14 mouse cellular contexts compared by ENCODE assay signal in genomic region chr3:22089825-22090224, GRCm38 (mm10). TPM values are rescaled to one million over a fixed set of nuclear protein-coding genes. Genes with fewer than 3 reads are reported as not detected.
DNase-seq lines count a peak whose midpoint lies in the region; ATAC-seq and TF ChIP-seq lines count a peak whose summit lies in the region.
"Had no signal": no experiment of that assay in that cellular context is flagged by ENCODE, and none has a peak within 500 bp of the region (broad histone marks: within the 10 kb centered on the region; RNA-seq: fewer than 3 reads in every experiment).

No protein-coding gene starts in this region.

- 0 out of 2 replicates have a peak overlapping the region, but pooled peaks have one; percentile 37 for H3K27ac ChIP-seq in heart, embryonic 12.5 days (ENCODE audit: poor library complexity, severe bottlenecking)
- no peak overlapping the region for H3K27ac ChIP-seq in heart, embryonic 11.5 days (ENCODE audit: low read depth, low read length)
- 0 out of 2 replicates have a peak overlapping the region, but pooled peaks have one; percentile 0 for H3K27ac ChIP-seq in liver, embryonic 15.5 days (replicated peaks)
- H3K27ac ChIP-seq in cortical plate, adult 2 months (ENCODE audit: insufficient read depth, low read length) = 0 out of 2 replicates have a peak overlapping the region, but pooled peaks have one; percentile 31
- peak overlapping the region; percentile 24 for H3K27ac ChIP-seq in small intestine, adult 2 months (ENCODE audit: insufficient read depth, low read depth, low read length)
- H3K27ac ChIP-seq: embryonic facial prominence, embryonic 12.5 days; forebrain, embryonic 15.5 days; hindbrain, postnatal 0 days; neural tube, embryonic 13.5 days had no signal

- no peak overlapping the region for H3K9ac ChIP-seq in heart, embryonic 12.5 days
- H3K9ac ChIP-seq in heart, embryonic 11.5 days (ENCODE audit: low read depth, low read length) = no peak overlapping the region
- no peak overlapping the region for H3K9ac ChIP-seq in liver, embryonic 15.5 days
- H3K9ac ChIP-seq: embryonic facial prominence, embryonic 12.5 days; forebrain, embryonic 15.5 days; neural tube, embryonic 13.5 days had no signal

- no peaks in the 10 kb centered on the region for H3K36me3 ChIP-seq in heart, embryonic 12.5 days
- no peaks in the 10 kb centered on the region for H3K36me3 ChIP-seq in heart, embryonic 11.5 days (ENCODE audit: control insufficient read depth, insufficient read depth, low read length)
- H3K36me3 ChIP-seq in liver, embryonic 15.5 days (replicated peaks) = no peaks in the 10 kb centered on the region
- H3K36me3 ChIP-seq in small intestine, adult 2 months (ENCODE audit: control insufficient read depth, insufficient read depth, low read length) = 0 out of 2 replicates have a peak, but pooled peaks cover 3% of the 10 kb centered on the region
- H3K36me3 ChIP-seq: embryonic facial prominence, embryonic 12.5 days; forebrain, embryonic 15.5 days; neural tube, embryonic 13.5 days had no signal

- 65% methylated on average over 3 of the region's 3 CpGs for WGBS in heart, embryonic 12.5 days
- 70% methylated on average over 3 of the region's 3 CpGs for WGBS in heart, embryonic 11.5 days (ENCODE audit: insufficient replicate concordance)
- WGBS in liver, embryonic 15.5 days (ENCODE audit: insufficient replicate concordance) = 68% methylated on average over 3 of the region's 3 CpGs
- WGBS in small intestine, adult 2 months = 69% methylated on average over 3 of the region's 3 CpGs

- no peak overlapping the region for H3K4me3 ChIP-seq in heart, embryonic 12.5 days
- no peak overlapping the region for H3K4me3 ChIP-seq in heart, embryonic 11.5 days (ENCODE audit: low read depth, low read length)
- H3K4me3 ChIP-seq in liver, embryonic 15.5 days (replicated peaks) = no peak overlapping the region
- H3K4me3 ChIP-seq in cortical plate, adult 2 months (ENCODE audit: insufficient read depth, low read length) = no peak overlapping the region
- no peak overlapping the region for H3K4me3 ChIP-seq in small intestine, adult 2 months (ENCODE audit: low read depth, low read length)
- H3K4me3 ChIP-seq: embryonic facial prominence, embryonic 12.5 days; forebrain, embryonic 15.5 days; neural tube, embryonic 13.5 days had no signal

- no peak for DNase-seq in liver
- no peak for DNase-seq in embryo, embryonic 10.5 days (ENCODE audit: low spot score)
- DNase-seq: gastrocnemius, postnatal 36 days; right cerebral cortex, postnatal 25 days had no signal

- no peak for ATAC-seq in heart, embryonic 12.5 days (ENCODE audit: insufficient number of reproducible peaks, low FRiP score)
- ATAC-seq in heart, embryonic 11.5 days (replicated peaks; ENCODE audit: insufficient number of reproducible peaks, low FRiP score, low TSS enrichment) = no peak
- ATAC-seq in liver, embryonic 15.5 days (ENCODE audit: insufficient read depth) = no peak
- no peak for ATAC-seq in erythroblast, adult 5-6 weeks (replicated peaks; ENCODE audit: low FRiP score, poor library complexity, severe bottlenecking)
- ATAC-seq: forebrain, embryonic 15.5 days; hindbrain, postnatal 0 days had no signal

- H3K9me3 ChIP-seq in heart, embryonic 12.5 days (replicated peaks) = no peaks in the 10 kb centered on the region
- H3K9me3 ChIP-seq in heart, embryonic 11.5 days (replicated peaks; ENCODE audit: control insufficient read depth, low read length) = no peaks in the 10 kb centered on the region
- H3K9me3 ChIP-seq in liver, embryonic 15.5 days (replicated peaks) = no peaks in the 10 kb centered on the region
- H3K9me3 ChIP-seq: embryonic facial prominence, embryonic 12.5 days; forebrain, embryonic 15.5 days; neural tube, embryonic 13.5 days had no signal

- H3K27me3 ChIP-seq in heart, embryonic 12.5 days (replicated peaks) = no peaks in the 10 kb centered on the region
- H3K27me3 ChIP-seq in heart, embryonic 11.5 days (ENCODE audit: control insufficient read depth, insufficient read depth, low read length) = no peaks in the 10 kb centered on the region
- H3K27me3 ChIP-seq in liver, embryonic 15.5 days = no peaks in the 10 kb centered on the region
- no peaks in the 10 kb centered on the region for H3K27me3 ChIP-seq in small intestine, adult 2 months (ENCODE audit: control insufficient read depth, insufficient read depth, low read length)
- H3K27me3 ChIP-seq: embryonic facial prominence, embryonic 12.5 days; forebrain, embryonic 15.5 days; neural tube, embryonic 13.5 days had no signal

- TF ChIP-seq CTCF in cortical plate, adult 2 months (IDR thresholded peaks at IDR 0.05; ENCODE audit: extremely low read depth, insufficient read depth, low read length) = no peak
- TF ChIP-seq CTCF in small intestine, adult 2 months (IDR thresholded peaks at IDR 0.05; ENCODE audit: extremely low read depth, insufficient read length, insufficient replicate concordance, low read depth, low read length) = no peak

- no peak for TF ChIP-seq POLR2A in cortical plate, adult 2 months (IDR thresholded peaks at IDR 0.05; ENCODE audit: extremely low read depth, insufficient read depth, low read length)
- no peak for TF ChIP-seq POLR2A in small intestine, adult 2 months (IDR thresholded peaks at IDR 0.05; ENCODE audit: low read depth, low read length)

- no peak overlapping the region for H3K4me2 ChIP-seq in heart, embryonic 12.5 days
- H3K4me2 ChIP-seq in heart, embryonic 11.5 days = no peak overlapping the region
- H3K4me2 ChIP-seq in liver, embryonic 15.5 days = no peak overlapping the region
- H3K4me2 ChIP-seq: embryonic facial prominence, embryonic 12.5 days; forebrain, embryonic 15.5 days; neural tube, embryonic 13.5 days had no signal

- H3K4me1 ChIP-seq in heart, embryonic 12.5 days (replicated peaks) = peaks cover 37% of the 10 kb centered on the region
- H3K4me1 ChIP-seq in heart, embryonic 11.5 days (ENCODE audit: control insufficient read depth, insufficient read depth, low read length) = peaks cover 28% of the 10 kb centered on the region
- H3K4me1 ChIP-seq in liver, embryonic 15.5 days (replicated peaks) = peaks cover 46% of the 10 kb centered on the region
- H3K4me1 ChIP-seq in cortical plate, adult 2 months (ENCODE audit: control insufficient read depth, insufficient read depth, low read length) = peaks cover 6% of the 10 kb centered on the region
- peaks cover 26% of the 10 kb centered on the region; the same call in 1 of the 2 replicates for H3K4me1 ChIP-seq in small intestine, adult 2 months (ENCODE audit: control insufficient read depth, insufficient read depth, insufficient read length, low read length)

RNA-seq across cellular contexts. Expression of gene Tbl1xr1, which starts 13.4 kb away (rescaled TPM):
- 16.9 and 22.8 TPM in 2 replicates for polyA plus RNA-seq in heart, embryonic 12.5 days (2016; fragmentation: Nextera tagmentation; extraction: Ambion mirVana)
- 16.9 and 21.4 TPM in 2 replicates for polyA plus RNA-seq in heart, embryonic 11.5 days (2014; fragmentation: Nextera tagmentation; extraction: Ambion mirVana)
- polyA plus RNA-seq in liver, embryonic 15.5 days (2015; fragmentation: Nextera tagmentation; extraction: Ambion mirVana) = 4.7 and 6.3 TPM in 2 replicates
- polyA plus RNA-seq in cortical plate, adult 2 months (2012; rRNA removed) = 47.1 and 48.9 TPM in 2 replicates
- 11.5 and 15.8 TPM in 2 replicates for polyA plus RNA-seq in small intestine, adult 2 months (2012; rRNA removed)
- 22.3 and 24.0 TPM in 2 replicates for total RNA-seq in erythroblast, adult 5-6 weeks (2015; ENCODE audit: low replicate concordance)
- 15.9 and 19.8 TPM in 2 replicates for total RNA-seq in erythroblast, adult 5-6 weeks (2017; ENCODE audit: low replicate concordance)
